In the genomic region with DNA sequence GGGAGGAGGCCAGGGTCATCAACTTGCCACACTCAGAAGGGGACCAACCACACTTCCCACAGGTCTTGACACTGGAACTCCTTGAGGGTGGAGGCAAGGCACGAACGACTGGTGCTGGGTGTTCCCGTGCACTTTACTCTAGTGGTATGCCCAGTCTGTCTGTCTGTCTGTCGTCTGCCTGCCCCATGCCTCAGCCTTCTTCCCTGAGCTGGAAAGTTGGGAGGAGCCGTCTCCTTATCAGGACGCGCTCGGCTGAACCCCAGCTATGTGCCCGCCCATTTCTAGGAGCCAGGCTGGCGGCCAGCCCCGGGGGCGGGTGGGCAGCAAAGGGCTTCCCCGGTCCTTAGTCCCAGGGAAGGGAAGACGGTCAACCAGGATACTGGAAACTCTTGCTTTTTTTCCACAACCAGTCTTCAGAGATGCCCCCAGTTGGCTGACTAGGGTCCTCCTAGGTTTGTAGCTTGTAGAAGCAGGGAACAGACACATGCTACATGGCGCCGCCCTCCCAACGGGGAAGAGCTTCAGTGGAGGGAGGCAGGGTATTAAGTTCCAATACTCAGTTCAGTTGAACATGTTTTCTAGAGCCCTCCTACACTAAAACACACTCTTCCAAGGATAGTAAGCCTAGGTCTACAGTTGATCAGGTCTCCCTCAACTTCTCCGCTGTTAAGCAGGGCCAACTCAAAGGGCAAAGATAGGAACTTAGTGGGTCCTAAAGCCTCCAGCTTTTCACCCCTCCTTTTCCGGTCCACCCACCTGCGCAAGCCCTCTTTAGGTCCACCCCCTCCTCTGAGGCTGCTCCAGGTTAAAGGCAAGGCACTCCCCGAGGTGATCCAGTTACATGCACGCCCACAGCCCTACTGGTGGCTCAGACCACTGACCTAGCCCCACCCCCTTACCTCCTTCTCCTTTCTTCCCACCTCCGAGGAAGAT, we compare ENCODE assay signal across 8 mouse cellular contexts. TPM values are rescaled to one million over a fixed set of nuclear protein-coding genes. Genes with fewer than 3 reads are reported as not detected.
DNase-seq lines count a peak whose midpoint lies in the region; ATAC-seq lines count a peak whose summit lies in the region.
"Had no signal": no experiment of that assay in that cellular context is flagged by ENCODE, and none has a peak within 500 bp of the region (broad histone marks: within the 10 kb centered on the region; RNA-seq: fewer than 3 reads in every experiment).

No protein-coding gene starts in this region.

- H3K4me2 ChIP-seq in heart, embryonic 16.5 days (ENCODE audit: low read depth, low read length): peak overlapping the region; percentile 99

- peaks cover 30% of the 10 kb centered on the region for H3K36me3 ChIP-seq in embryonic facial prominence, embryonic 10.5 days (replicated peaks)
- H3K36me3 ChIP-seq in heart, embryonic 16.5 days (ENCODE audit: control insufficient read depth, insufficient read depth): peaks cover 2% of the 10 kb centered on the region

- WGBS in embryonic facial prominence, embryonic 10.5 days: 1% methylated on average over 23 of the region's 23 CpGs
- 3% methylated on average over 23 of the region's 23 CpGs for WGBS in heart, embryonic 16.5 days

- H3K9ac ChIP-seq in heart, embryonic 16.5 days (ENCODE audit: low read length): peak overlapping the region; percentile 98

- H3K27me3 ChIP-seq in embryonic facial prominence, embryonic 10.5 days (replicated peaks; ENCODE audit: low read depth, poor library complexity, severe bottlenecking): peaks cover 23% of the 10 kb centered on the region
- H3K27me3 ChIP-seq in heart, embryonic 16.5 days (ENCODE audit: control insufficient read depth, insufficient read depth, low read length): no peaks in the 10 kb centered on the region

- peak; percentile 19 for ATAC-seq in heart, embryonic 16.5 days (replicated peaks; ENCODE audit: extremely low read depth, insufficient read depth, low FRiP score)
- ATAC-seq in megakaryocyte progenitor cell, adult 5-6 weeks (replicated peaks; ENCODE audit: poor library complexity): 0 out of 2 replicates have a peak, but pooled peaks have one; percentile 9
- no peak for ATAC-seq in inflammation-experienced regulatory T-cells, adult 6 months

- H3K4me1 ChIP-seq in embryonic facial prominence, embryonic 10.5 days: peaks cover 88% of the 10 kb centered on the region
- peaks cover 42% of the 10 kb centered on the region for H3K4me1 ChIP-seq in heart, embryonic 16.5 days (ENCODE audit: control insufficient read depth, insufficient read depth, low read length)

- DNase-seq in adipocyte (ENCODE audit: low spot score): peak; percentile 81
- peak; percentile 87 for DNase-seq in embryonic facial prominence, embryonic 10.5 days (ENCODE audit: low spot score)
- peak; percentile 80 for DNase-seq in kidney, postnatal 10 days
- peak; percentile 25 for DNase-seq in thymus, postnatal 0 days (ENCODE audit: low spot score)

- no peaks in the 10 kb centered on the region for H3K9me3 ChIP-seq in embryonic facial prominence, embryonic 10.5 days
- H3K9me3 ChIP-seq in heart, embryonic 16.5 days (replicated peaks; ENCODE audit: control insufficient read depth, low read length): no peaks in the 10 kb centered on the region

- peak overlapping the region; percentile 97 for H3K27ac ChIP-seq in embryonic facial prominence, embryonic 10.5 days (replicated peaks)
- peak overlapping the region; percentile 99 for H3K27ac ChIP-seq in heart, embryonic 16.5 days (ENCODE audit: low read length)

- H3K4me3 ChIP-seq in embryonic facial prominence, embryonic 10.5 days: peak overlapping the region; percentile 91
- H3K4me3 ChIP-seq in heart, embryonic 16.5 days (ENCODE audit: low read length): peak overlapping the region; percentile 75

RNA-seq across cellular contexts. Expression of a gene that starts 3.7 kb away (rescaled TPM):
- 7.2 and 7.3 TPM in 2 replicates for polyA plus RNA-seq in embryonic facial prominence, embryonic 10.5 days (2016; fragmentation: Nextera tagmentation; extraction: Ambion mirVana)
- 12.8 and 13.7 TPM in 2 replicates for polyA plus RNA-seq in heart, embryonic 16.5 days (2015; fragmentation: Nextera tagmentation; extraction: Ambion mirVana)
- total RNA-seq in megakaryocyte progenitor cell, adult 5-6 weeks (2015): 0.34 and 0.72 TPM in 2 replicates
- total RNA-seq in megakaryocyte progenitor cell, adult 5-6 weeks (2017): 1.2 TPM in 2 replicates
- 0.96 and 1.4 TPM in 2 replicates for polyA plus RNA-seq in thymus, postnatal 0 days (2015; fragmentation: Nextera tagmentation; extraction: Ambion mirVana)
- not detected for polyA plus RNA-seq in inflammation-experienced regulatory T-cells, adult 6 months (2017; shearing (Covaris generic))
- total RNA-seq: neutrophil, adult 5-6 weeks had no signal

Comparison
In these comparisons a context has a peak if more than half of its experiments do, and no peak if none do; other contexts are left out.
1. DNase-seq: peak in every context shown above with its lines; median percentile 87 in embryonic facial prominence, embryonic 10.5 days; 81 in adipocyte; 80 in kidney, postnatal 10 days; 25 in thymus, postnatal 0 days.